Mouse (Mus musculus) embryonic facial prominence, embryonic 10.5 days (tissue): ENCODE data around the gene Ccdc85b. TPM values are rescaled to one million over a fixed set of nuclear protein-coding genes. Genes with fewer than 3 reads are reported as not detected.

Experiments
- DNase-seq: peaks from one replicate; pipeline ENCODE4 v3.0.0-alpha.2; 2017; ENCODE audit warnings: low spot score
- H3K27ac ChIP-seq: fragments of 300-500 bp; sonication (generic); replicated peaks from 2 replicates; pipeline ENCODE4 v1.5.1; 2016; ENCODE audit warnings: mild to moderate bottlenecking
- H3K27me3 ChIP-seq: fragments of 300-500 bp; sonication (generic); replicated peaks from 2 replicates; pipeline ENCODE4 v1.6.1; 2016; ENCODE audit warnings: low read depth, mild to moderate bottlenecking; ENCODE audit not compliant: poor library complexity, severe bottlenecking
- H3K36me3 ChIP-seq: fragments of 300-500 bp; sonication (generic); replicated peaks from 2 replicates; pipeline ENCODE4 v1.6.1; 2016; ENCODE audit warnings: mild to moderate bottlenecking, moderate library complexity
- H3K4me1 ChIP-seq: fragments of 300-500 bp; sonication (generic); 2 replicates; pipeline ENCODE4 v1.6.1; 2016
- H3K4me3 ChIP-seq: fragments of 300-500 bp; sonication (generic); 2 replicates; pipeline ENCODE4 v1.5.1; 2016; ENCODE audit warnings: mild to moderate bottlenecking, moderate library complexity
- H3K9me3 ChIP-seq: fragments of 300-500 bp; sonication (generic); 2 replicates; pipeline ENCODE4 v1.6.1; 2016; ENCODE audit warnings: mild to moderate bottlenecking
- WGBS: fragments of 180-500 bp; shearing (Covaris S2); methylation state at CpG from one replicate; pipeline ENCODE4 v1.1.7; 2016; 5-methylcytosine and 5-hydroxymethylcytosine counted together
- polyA plus RNA-seq: library from polyadenylated mRNA; unstranded; fragments of >200 nt; fragmentation: Nextera tagmentation; extraction: Ambion mirVana; gene quantifications from 2 replicates; pipeline ENCODE4 v1.2.1, GENCODE M21; 2016

Ccdc85b gene
- polyA plus RNA-seq, 1 experiment from 2014 or later, result 7.4 TPM

DNA sequence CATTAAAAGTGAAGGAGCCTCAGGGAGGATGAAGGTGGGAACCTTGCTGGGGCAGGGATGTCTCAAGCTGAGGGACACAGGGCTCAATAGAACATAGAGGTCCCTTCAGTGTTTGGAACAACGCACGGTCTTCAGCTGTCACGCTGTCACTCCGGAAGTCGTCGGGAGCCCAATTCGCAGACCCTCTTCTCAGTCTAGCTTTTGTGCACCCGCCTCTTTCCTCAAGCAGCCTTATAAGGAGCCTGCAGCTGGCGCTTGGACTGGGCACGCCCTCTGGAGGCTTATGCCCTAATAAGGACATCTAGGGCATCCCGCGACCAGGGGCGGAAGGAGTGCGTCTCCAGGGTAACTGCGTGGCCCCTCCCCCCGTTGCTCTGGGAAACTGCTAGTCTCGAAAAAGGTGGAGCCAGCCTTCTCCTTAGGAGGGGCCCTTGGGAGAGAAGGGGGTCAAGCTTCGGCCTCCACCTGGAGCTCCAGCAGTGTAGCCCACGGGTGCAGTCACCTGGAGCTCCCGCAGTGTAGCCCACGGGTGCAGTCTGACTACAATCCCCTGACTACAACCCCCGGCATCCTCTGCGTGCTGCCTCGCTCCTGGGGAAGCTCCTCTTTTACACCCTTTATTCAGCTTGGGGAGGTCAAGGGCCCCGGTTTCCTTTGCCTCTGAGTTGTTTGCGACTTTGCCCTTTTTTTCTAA is 31.3 kb upstream of the Ccdc85b start:
- H3K36me3 ChIP-seq, result peaks cover 51% of the 10 kb centered on the region
- peak overlapping the region; percentile 89 for H3K4me3 ChIP-seq
- H3K9me3 ChIP-seq, result no peaks in the 10 kb centered on the region
- peak; percentile 98 for DNase-seq
- peaks cover 50% of the 10 kb centered on the region for H3K4me1 ChIP-seq
- peak overlapping the region; percentile 97 for H3K27ac ChIP-seq
- H3K27me3 ChIP-seq, result no peaks in the 10 kb centered on the region
- under 1% methylated on average over 26 of the region's 26 CpGs for WGBS

DNA sequence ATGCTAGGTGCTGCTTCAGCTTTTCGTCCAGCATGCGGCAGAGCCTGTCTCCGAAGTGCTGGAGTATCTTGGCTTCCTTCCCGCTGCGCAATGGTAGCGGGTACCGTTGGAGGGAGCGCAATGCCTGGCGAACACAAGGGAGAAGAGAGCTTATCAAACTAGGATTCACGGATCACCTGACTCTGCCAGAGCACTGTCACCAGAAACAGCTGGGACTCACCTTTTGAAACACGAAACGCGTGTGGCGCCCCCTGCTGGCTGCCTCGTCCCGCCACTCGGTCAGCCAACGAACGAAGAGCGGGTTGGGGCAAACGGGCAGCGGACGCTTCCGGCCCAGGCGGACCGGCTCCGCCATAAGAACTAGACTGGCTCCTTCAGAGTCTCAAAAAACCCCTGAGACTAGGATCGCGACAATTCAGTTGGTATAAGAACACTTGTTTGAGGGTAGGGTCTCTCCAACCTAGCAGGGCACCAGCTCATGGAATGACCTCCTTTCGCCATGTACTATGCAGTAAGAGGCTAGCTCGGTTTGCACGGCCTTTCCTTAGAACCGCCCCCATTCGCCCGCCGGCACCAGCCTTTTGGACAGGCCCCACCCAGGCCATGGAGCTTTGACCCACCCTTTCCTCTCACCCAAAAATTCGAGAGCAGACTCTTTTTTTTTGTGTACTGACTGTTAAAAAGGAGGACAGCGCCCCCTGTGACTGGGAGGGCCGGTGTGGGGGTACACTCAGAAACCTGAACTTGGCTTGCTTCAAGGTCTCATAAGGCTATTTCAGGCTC is 30.3 kb upstream of the Ccdc85b start, which contains the start of gene Mus81:
Gene Mus81, minus strand, starts transcription at position 635 of the 783 bp plus-strand sequence.
- DNase-seq, result peak; percentile 96
- H3K27ac ChIP-seq, result peak within 1 kb of the TSS; percentile 97
- no peaks in the 10 kb centered on the region for H3K9me3 ChIP-seq
- peaks cover 47% of the 10 kb centered on the region for H3K4me1 ChIP-seq
- peak within 1 kb of the TSS; percentile 89 for H3K4me3 ChIP-seq
- WGBS, result 1% methylated on average over 39 of the region's 39 CpGs
- no peaks in the 10 kb centered on the region for H3K27me3 ChIP-seq
- peaks cover 51% of the 10 kb centered on the region for H3K36me3 ChIP-seq

DNA sequence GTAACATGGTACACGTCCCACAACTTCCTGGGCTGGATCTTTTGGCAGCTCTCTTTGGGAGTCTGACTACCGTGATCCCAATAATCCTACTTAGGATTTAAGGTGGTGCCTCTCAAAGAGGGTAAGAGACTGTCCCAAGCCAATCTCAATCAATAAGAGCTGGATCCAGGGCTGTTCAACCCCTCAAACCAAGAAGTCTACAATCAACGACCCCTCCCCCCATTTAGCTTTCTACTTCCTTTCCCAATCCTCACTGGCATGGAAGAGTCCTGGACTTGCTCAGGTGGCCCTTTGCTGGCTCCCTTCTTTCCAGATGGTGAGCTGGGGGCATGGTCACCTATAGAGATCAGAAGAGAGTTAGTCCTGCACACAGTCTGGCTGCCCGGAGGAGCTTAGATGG is 29.1 kb upstream of the Ccdc85b start:
- DNase-seq, result no peak
- peaks cover 51% of the 10 kb centered on the region for H3K36me3 ChIP-seq
- peaks cover 37% of the 10 kb centered on the region for H3K4me1 ChIP-seq
- H3K27ac ChIP-seq, result no peak overlapping the region; the same call in 1 of the 2 replicates
- H3K4me3 ChIP-seq, result peak overlapping the region; percentile 89
- WGBS, result 87% methylated on average over 4 of the region's 4 CpGs
- no peaks in the 10 kb centered on the region for H3K27me3 ChIP-seq
- no peaks in the 10 kb centered on the region for H3K9me3 ChIP-seq

DNA sequence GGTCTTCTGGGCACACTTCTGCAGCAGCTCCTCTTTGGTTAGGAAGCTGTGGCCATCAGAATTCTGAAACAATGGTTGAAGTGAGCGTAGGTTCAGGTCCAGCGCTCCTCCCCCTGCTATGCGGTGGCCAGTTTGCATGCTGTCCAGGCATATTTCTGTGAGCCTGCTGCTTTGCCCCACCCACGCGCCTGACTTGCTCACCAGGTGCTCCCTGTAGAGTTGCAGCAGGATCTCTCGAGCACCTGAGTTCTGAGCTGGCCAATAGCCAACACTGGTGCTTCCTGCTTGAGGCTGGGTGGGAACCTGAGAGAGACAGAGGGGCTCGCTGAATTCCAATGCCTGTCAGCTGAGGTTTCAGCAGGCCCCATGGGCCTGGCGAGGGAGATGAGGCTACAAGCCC is 28.6 kb upstream of the Ccdc85b start:
- Histone ChIP-seq H3K9me3 (no peaks in the 10 kb centered on the region), H3K27ac (0 out of 2 replicates have a peak overlapping the region, but pooled peaks have one; percentile 22), H3K27me3 (no peaks in the 10 kb centered on the region), H3K36me3 (peaks cover 54% of the 10 kb centered on the region), H3K4me3 (peak overlapping the region; percentile 89; the same call in 1 of the 2 replicates), H3K4me1 (peaks cover 36% of the 10 kb centered on the region)
- whole genome bisulfite sequencing, result 95% methylated on average over 8 of the region's 8 CpGs
- DNase-seq, result no peak

DNA sequence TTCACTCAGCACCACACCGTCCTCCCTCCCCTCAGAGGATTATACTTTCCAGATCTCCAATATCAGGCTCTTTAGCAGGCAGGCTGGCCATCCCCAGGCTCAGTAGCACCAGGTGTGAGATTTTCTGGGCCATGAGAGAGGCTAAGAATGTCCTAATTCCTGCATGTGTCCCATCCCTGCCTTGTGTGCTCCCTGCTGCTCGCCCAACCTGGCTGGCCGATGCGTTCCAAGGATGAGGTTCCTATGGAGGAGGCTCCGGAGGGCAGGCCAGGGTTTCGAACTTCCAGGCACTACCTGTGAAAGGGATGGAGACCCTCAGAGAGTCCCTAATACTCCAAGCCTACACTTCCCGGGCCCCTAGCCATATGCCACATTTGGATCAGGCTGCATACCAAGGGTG is 28.1 kb upstream of the Ccdc85b start:
- WGBS, result 93% methylated on average over 7 of the region's 7 CpGs
- Histone ChIP-seq H3K9me3 (no peaks in the 10 kb centered on the region), H3K27ac (0 out of 2 replicates have a peak overlapping the region, but pooled peaks have one; percentile 22), H3K4me1 (peaks cover 36% of the 10 kb centered on the region), H3K4me3 (0 out of 2 replicates have a peak overlapping the region, but pooled peaks have one; percentile 89), H3K27me3 (no peaks in the 10 kb centered on the region), H3K36me3 (peaks cover 59% of the 10 kb centered on the region)
- DNase-seq, result no peak

DNA sequence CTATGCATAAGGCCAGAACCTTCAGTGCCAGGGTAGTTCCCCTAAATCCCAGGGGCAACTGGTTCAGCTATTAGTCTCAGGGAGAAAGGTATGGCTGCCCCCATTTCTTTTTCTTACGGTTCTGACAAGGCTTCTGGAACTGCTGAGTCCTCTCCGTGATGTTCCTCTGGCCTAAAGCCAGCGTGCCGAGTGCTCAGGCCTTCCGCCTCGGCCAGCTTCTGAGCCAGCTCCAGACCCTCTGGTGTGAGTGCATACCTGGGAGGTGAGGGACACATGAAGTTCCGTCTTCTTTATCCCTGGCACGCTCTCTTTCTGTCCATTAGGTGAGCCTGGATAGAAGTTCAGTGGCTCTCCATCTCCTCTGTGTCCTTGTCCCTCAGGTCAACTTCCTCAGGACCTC is 27.7 kb upstream of the Ccdc85b start:
- peaks cover 36% of the 10 kb centered on the region for H3K4me1 ChIP-seq
- peaks cover 63% of the 10 kb centered on the region for H3K36me3 ChIP-seq
- no peak for DNase-seq
- H3K27me3 ChIP-seq, result no peaks in the 10 kb centered on the region
- H3K4me3 ChIP-seq, result no peak overlapping the region
- 94% methylated on average over 8 of the region's 8 CpGs for WGBS
- no peaks in the 10 kb centered on the region for H3K9me3 ChIP-seq
- no peak overlapping the region for H3K27ac ChIP-seq

DNA sequence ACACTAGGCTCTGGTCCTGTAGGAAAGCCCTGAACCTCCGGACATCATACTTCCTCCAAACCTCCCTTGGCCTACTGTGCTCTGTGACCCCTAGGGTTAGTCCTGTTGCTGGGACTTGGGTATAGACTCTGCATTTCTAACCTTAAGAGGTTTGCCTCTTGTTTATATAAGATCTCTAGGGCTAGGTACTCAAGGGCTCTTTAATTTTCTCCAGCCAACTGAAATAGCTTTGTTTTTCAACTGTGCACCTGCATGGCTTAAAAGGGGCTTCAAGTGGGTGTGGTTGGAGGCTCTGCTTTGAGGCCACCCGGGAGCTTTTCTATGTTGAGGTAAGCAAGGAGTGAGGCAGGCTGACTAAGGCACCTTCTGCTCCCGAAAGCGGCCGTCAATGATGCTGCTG is 26.8 kb upstream of the Ccdc85b start:
- H3K27me3 ChIP-seq, result no peaks in the 10 kb centered on the region
- no peak overlapping the region for H3K27ac ChIP-seq
- 90% methylated on average over 5 of the region's 5 CpGs for WGBS
- peaks cover 30% of the 10 kb centered on the region for H3K4me1 ChIP-seq
- H3K36me3 ChIP-seq, result peaks cover 72% of the 10 kb centered on the region
- no peak for DNase-seq
- H3K9me3 ChIP-seq, result no peaks in the 10 kb centered on the region
- H3K4me3 ChIP-seq, result no peak overlapping the region

DNA sequence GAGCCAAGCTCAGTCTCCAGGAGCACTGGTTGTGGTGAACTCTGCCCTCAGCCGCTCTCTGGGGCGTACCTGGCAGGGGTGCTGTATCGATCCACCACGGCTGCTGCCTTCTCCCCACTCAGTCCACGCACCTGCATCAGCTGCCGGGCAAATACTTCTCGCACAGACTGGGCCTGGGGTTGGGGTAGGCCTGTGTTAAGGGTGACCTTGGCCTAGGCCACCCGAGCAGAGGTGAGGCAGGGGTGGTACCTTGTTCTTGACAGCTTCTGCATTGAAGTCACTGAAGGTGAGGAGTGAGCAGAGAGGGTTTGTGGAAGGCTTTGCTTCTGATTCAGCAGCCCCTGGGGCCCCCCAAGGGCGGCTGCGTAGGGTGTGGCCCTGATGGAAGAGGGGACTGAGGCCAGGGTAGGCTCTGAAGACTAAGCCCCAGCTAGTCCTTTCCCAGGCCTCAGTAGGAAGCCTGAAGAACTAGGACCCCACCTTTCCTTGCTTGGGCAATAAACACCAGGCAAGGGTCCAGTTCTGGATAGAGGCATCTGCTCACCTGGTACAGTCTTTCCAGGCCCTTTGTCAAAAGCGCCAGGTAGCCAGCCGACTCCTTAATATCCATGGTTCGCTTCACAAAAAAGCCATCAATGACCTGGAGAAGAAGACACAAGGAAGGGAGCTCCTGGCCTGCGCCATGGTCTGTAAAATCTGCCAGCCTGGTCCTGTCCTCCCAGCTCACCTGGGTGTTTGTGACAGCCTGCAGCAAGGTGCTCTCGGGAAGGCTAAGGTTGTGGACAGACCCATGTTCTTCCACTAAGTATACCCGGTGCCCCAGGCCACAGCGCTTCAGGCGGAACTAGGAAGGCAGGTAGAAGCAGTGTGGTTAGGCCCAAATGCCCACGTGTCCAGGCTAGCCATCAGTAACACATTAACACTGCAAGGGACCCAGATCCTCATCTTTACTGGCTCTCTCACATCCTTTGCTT is 26.0 kb upstream of the Ccdc85b start:
- no peak for DNase-seq
- H3K9me3 ChIP-seq, result no peaks in the 10 kb centered on the region
- peaks cover 23% of the 10 kb centered on the region for H3K4me1 ChIP-seq
- no peak overlapping the region; the same call in 1 of the 2 replicates for H3K4me3 ChIP-seq
- H3K27me3 ChIP-seq, result no peaks in the 10 kb centered on the region
- WGBS, result 93% methylated on average over 19 of the region's 19 CpGs
- H3K27ac ChIP-seq, result no peak overlapping the region
- peaks cover 80% of the 10 kb centered on the region for H3K36me3 ChIP-seq

DNA sequence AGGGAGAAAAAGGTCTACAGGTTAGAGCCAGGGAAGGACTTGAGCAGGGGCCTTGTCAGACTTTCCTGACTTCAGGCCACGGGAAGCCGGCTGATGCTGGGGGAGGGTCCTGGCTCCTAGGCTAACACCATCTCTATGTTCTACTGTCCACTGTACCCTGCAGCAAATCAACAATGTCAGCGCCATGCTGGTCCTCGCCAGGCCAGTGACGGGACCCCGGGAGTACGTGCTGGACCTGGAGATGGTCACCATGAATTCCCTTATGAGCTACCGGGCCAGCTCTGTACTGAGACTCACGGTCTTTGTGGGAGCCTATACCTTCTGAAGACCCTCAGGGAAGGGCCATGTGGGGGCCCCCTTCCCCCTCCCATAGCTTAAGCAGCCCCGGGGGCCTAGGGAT is 23.7 kb upstream of the Ccdc85b start:
- no peak for DNase-seq
- Histone ChIP-seq H3K9me3 (no peaks in the 10 kb centered on the region), H3K4me3 (no peak overlapping the region), H3K27ac (no peak overlapping the region), H3K27me3 (no peaks in the 10 kb centered on the region), H3K36me3 (peaks cover 97% of the 10 kb centered on the region), H3K4me1 (peaks cover 6% of the 10 kb centered on the region)
- 89% methylated on average over 10 of the region's 10 CpGs for WGBS

DNA sequence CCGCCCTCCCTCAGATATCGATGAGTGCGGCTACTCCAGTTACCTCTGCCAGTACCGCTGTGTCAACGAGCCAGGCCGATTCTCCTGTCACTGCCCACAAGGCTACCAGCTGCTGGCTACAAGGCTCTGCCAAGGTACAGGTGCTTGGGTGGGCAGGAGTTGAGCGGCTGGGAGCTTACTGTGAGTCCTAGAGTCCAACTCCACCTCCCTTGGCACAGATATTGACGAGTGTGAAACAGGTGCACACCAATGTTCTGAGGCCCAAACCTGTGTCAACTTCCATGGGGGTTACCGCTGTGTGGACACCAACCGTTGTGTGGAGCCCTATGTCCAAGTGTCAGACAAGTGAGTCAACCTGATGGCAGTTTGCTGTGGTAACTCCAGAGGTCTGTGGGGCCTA is 22.3 kb upstream of the Ccdc85b start:
- H3K27me3 ChIP-seq, result no peaks in the 10 kb centered on the region
- H3K9me3 ChIP-seq, result no peaks in the 10 kb centered on the region
- no peak for DNase-seq
- H3K27ac ChIP-seq, result no peak overlapping the region
- H3K4me1 ChIP-seq, result peaks cover 16% of the 10 kb centered on the region
- no peak overlapping the region for H3K4me3 ChIP-seq
- H3K36me3 ChIP-seq, result peaks cover 91% of the 10 kb centered on the region
- 90% methylated on average over 10 of the region's 10 CpGs for WGBS

DNA sequence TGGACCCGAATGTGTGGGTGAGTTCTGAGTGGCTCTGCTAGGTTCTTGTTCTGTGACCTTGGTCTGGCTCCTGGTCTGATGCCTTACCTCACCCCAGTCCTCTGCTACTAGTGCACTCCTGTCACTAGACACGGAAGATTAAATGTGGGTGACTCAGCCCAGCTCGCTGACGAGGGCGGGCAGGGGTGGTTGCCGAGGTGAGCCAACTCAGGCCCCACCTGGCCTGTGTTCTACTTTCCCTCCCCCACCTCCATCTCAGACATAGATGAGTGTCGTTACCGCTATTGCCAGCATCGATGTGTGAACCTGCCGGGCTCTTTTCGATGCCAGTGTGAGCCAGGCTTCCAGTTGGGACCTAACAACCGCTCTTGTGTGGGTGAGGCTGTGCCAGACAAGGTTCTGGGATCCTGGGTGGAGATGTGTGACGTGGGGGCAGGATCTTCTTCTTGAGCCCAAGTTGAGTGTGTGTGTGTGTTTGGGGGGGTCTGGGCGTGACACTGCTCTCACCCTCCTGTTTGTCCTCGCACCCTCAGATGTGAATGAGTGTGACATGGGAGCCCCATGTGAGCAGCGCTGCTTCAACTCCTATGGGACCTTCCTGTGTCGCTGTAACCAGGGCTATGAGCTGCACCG is 20.1 kb upstream of the Ccdc85b start:
- Histone ChIP-seq H3K27me3 (no peaks in the 10 kb centered on the region), H3K4me3 (no peak overlapping the region; the same call in 1 of the 2 replicates), H3K27ac (no peak overlapping the region), H3K4me1 (peaks cover 32% of the 10 kb centered on the region), H3K36me3 (peaks cover 69% of the 10 kb centered on the region), H3K9me3 (no peaks in the 10 kb centered on the region)
- 92% methylated on average over 18 of the region's 18 CpGs for WGBS
- DNase-seq, result no peak
